In genomic region chr5:150673880-150674621, GRCm38 (mm10) we compare ENCODE assay signal across 8 mouse cellular contexts. TPM values are rescaled to one million over a fixed set of nuclear protein-coding genes. Genes with fewer than 3 reads are reported as not detected.
DNase-seq lines count a peak whose midpoint lies in the region; ATAC-seq and TF ChIP-seq lines count a peak whose summit lies in the region.

No protein-coding gene starts in this region.

- no peak for TF ChIP-seq POLR2A in olfactory bulb, adult 2 months (IDR thresholded peaks at IDR 0.05; ENCODE audit: insufficient read depth, low read depth, low read length)

- peak overlapping the region; percentile 96 for H3K9ac ChIP-seq in kidney, embryonic 14.5 days (ENCODE audit: low read depth, low read length)
- H3K9ac ChIP-seq in hindbrain, postnatal 0 days (replicated peaks; ENCODE audit: low read length) = peak overlapping the region; percentile 93
- H3K9ac ChIP-seq in lung, embryonic 14.5 days = peak overlapping the region; percentile 97

- no peaks in the 10 kb centered on the region for H3K9me3 ChIP-seq in kidney, embryonic 14.5 days (ENCODE audit: control insufficient read depth, low read length)
- H3K9me3 ChIP-seq in hindbrain, postnatal 0 days (ENCODE audit: low read length) = no peaks in the 10 kb centered on the region
- H3K9me3 ChIP-seq in lung, embryonic 14.5 days (ENCODE audit: low read depth, low read length) = no peaks in the 10 kb centered on the region

- DNase-seq in kidney, adult 8-10 months = no peak
- peak; percentile 45 for DNase-seq in R1 (ENCODE audit: low read depth, low spot score)
- DNase-seq in hindbrain, postnatal 0 days (ENCODE audit: low spot score) = peak; percentile 56
- peak; percentile 59 for DNase-seq in lung, embryonic 14.5 days
- DNase-seq in thymus, postnatal 4 days = peak; percentile 76

- WGBS in kidney, embryonic 14.5 days = under 1% methylated on average over 67 of the region's 91 CpGs
- 2% methylated on average over 39 of the region's 91 CpGs for WGBS in hindbrain, postnatal 0 days
- under 1% methylated on average over 74 of the region's 91 CpGs for WGBS in lung, embryonic 14.5 days
- under 1% methylated on average over 83 of the region's 91 CpGs for WGBS in olfactory bulb, adult 2 months

- no peak for TF ChIP-seq CTCF in hindbrain, postnatal 0 days (IDR thresholded peaks at IDR 0.05; ENCODE audit: low read depth)
- no peak for TF ChIP-seq CTCF in lung, embryonic 14.5 days (IDR thresholded peaks at IDR 0.05; ENCODE audit: low read depth)
- TF ChIP-seq CTCF in olfactory bulb, adult 2 months (IDR thresholded peaks at IDR 0.05; ENCODE audit: insufficient read depth, low read depth, low read length) = no peak

- peak overlapping the region; percentile 55 for H3K4me2 ChIP-seq in kidney, embryonic 14.5 days (replicated peaks; ENCODE audit: low read depth, low read length)
- H3K4me2 ChIP-seq in hindbrain, postnatal 0 days (ENCODE audit: low read depth, low read length) = peak overlapping the region; percentile 61
- H3K4me2 ChIP-seq in lung, embryonic 14.5 days = peak overlapping the region; percentile 68

- peak overlapping the region; percentile 90 for H3K27ac ChIP-seq in kidney, embryonic 14.5 days (ENCODE audit: low read depth, low read length)
- peak overlapping the region; percentile 87 for H3K27ac ChIP-seq in hindbrain, postnatal 0 days
- peak overlapping the region; percentile 96 for H3K27ac ChIP-seq in lung, embryonic 14.5 days (ENCODE audit: low read depth)
- H3K27ac ChIP-seq in olfactory bulb, adult 2 months (ENCODE audit: insufficient read depth, low read depth, low read length) = peak overlapping the region; percentile 77; the same call in 1 of the 2 replicates

- H3K4me1 ChIP-seq in kidney, embryonic 14.5 days (ENCODE audit: control insufficient read depth, insufficient read depth, low read length) = peaks cover 12% of the 10 kb centered on the region; the same call in 1 of the 2 replicates
- H3K4me1 ChIP-seq in hindbrain, postnatal 0 days (ENCODE audit: insufficient read depth, low read length) = no peaks in the 10 kb centered on the region
- H3K4me1 ChIP-seq in lung, embryonic 14.5 days (ENCODE audit: insufficient read depth) = peaks cover 15% of the 10 kb centered on the region; the same call in 1 of the 2 replicates
- H3K4me1 ChIP-seq in olfactory bulb, adult 2 months (ENCODE audit: control insufficient read depth, insufficient read depth, low read length) = peaks cover 2% of the 10 kb centered on the region; the same call in 1 of the 2 replicates

- peak; percentile 66 for ATAC-seq in kidney, embryonic 14.5 days (ENCODE audit: low FRiP score, low TSS enrichment)
- peak; percentile 50 for ATAC-seq in erythroblast, adult 5-6 weeks (replicated peaks; ENCODE audit: low FRiP score, poor library complexity, severe bottlenecking)
- peak; percentile 21 for ATAC-seq in hindbrain, postnatal 0 days
- ATAC-seq in lung, embryonic 14.5 days (ENCODE audit: insufficient read depth) = peak; percentile 56

- no peaks in the 10 kb centered on the region for H3K27me3 ChIP-seq in kidney, embryonic 14.5 days (ENCODE audit: control insufficient read depth, insufficient read depth, low read length)
- H3K27me3 ChIP-seq in hindbrain, postnatal 0 days (ENCODE audit: insufficient read depth, low read length) = no peaks in the 10 kb centered on the region
- H3K27me3 ChIP-seq in lung, embryonic 14.5 days (ENCODE audit: insufficient read depth, low read length) = no peaks in the 10 kb centered on the region

- no peaks in the 10 kb centered on the region for H3K36me3 ChIP-seq in kidney, embryonic 14.5 days (ENCODE audit: control insufficient read depth, insufficient read depth, low read length)
- no peaks in the 10 kb centered on the region for H3K36me3 ChIP-seq in hindbrain, postnatal 0 days (ENCODE audit: insufficient read depth, low read length)
- H3K36me3 ChIP-seq in lung, embryonic 14.5 days (ENCODE audit: insufficient read depth) = no peaks in the 10 kb centered on the region

- peak overlapping the region; percentile 87 for H3K4me3 ChIP-seq in kidney, embryonic 14.5 days (ENCODE audit: low read length)
- H3K4me3 ChIP-seq in hindbrain, postnatal 0 days (ENCODE audit: low read length) = peak overlapping the region; percentile 95
- H3K4me3 ChIP-seq in lung, embryonic 14.5 days (ENCODE audit: low read depth, low read length) = peak overlapping the region; percentile 93
- H3K4me3 ChIP-seq in olfactory bulb, adult 2 months (ENCODE audit: insufficient read depth, low read depth, low read length) = peak overlapping the region; percentile 73

RNA-seq across cellular contexts. Expression of gene Pds5b, which starts 0.5 kb away (rescaled TPM):
- 36.1 and 53.6 TPM in 2 replicates for polyA plus RNA-seq in kidney, embryonic 14.5 days (2014; fragmentation: Nextera tagmentation; extraction: Ambion mirVana)
- 9.4 and 23.4 TPM in 2 replicates for total RNA-seq in erythroblast, adult 5-6 weeks (2015; ENCODE audit: low replicate concordance)
- total RNA-seq in erythroblast, adult 5-6 weeks (2017; ENCODE audit: low replicate concordance) = 13.0 and 26.2 TPM in 2 replicates
- 34.5 and 38.5 TPM in 2 replicates for total RNA-seq in hindbrain, postnatal 0 days (2014; rRNA removed)
- polyA plus RNA-seq in hindbrain, postnatal 0 days (2015; fragmentation: Nextera tagmentation; extraction: Ambion mirVana) = 19.4 and 19.8 TPM in 2 replicates
- polyA plus RNA-seq in lung, embryonic 14.5 days (2014; fragmentation: Nextera tagmentation; extraction: Ambion mirVana) = 44.3 and 47.9 TPM in 2 replicates
- 121 and 216 TPM in 2 replicates for polyA plus RNA-seq in olfactory bulb, adult 2 months (2012; ENCODE audit: insufficient read depth, insufficient read length, low replicate concordance, missing spikeins)

RNA-seq across cellular contexts. Expression of gene N4bp2l2, which starts 8.1 kb away (rescaled TPM):
- polyA plus RNA-seq in kidney, embryonic 14.5 days (2014; fragmentation: Nextera tagmentation; extraction: Ambion mirVana) = 44.2 and 49.6 TPM in 2 replicates
- total RNA-seq in erythroblast, adult 5-6 weeks (2015; ENCODE audit: low replicate concordance) = 45.3 and 81.3 TPM in 2 replicates
- 118 and 140 TPM in 2 replicates for total RNA-seq in erythroblast, adult 5-6 weeks (2017; ENCODE audit: low replicate concordance)
- total RNA-seq in hindbrain, postnatal 0 days (2014; rRNA removed) = 27.2 and 37.6 TPM in 2 replicates
- polyA plus RNA-seq in hindbrain, postnatal 0 days (2015; fragmentation: Nextera tagmentation; extraction: Ambion mirVana) = 31.5 and 33.0 TPM in 2 replicates
- 40.1 and 43.6 TPM in 2 replicates for polyA plus RNA-seq in lung, embryonic 14.5 days (2014; fragmentation: Nextera tagmentation; extraction: Ambion mirVana)
- 79.4 TPM in 1 of 2 replicates, not detected in the other for polyA plus RNA-seq in olfactory bulb, adult 2 months (2012; ENCODE audit: insufficient read depth, insufficient read length, low replicate concordance, missing spikeins)

Comparison
In these comparisons a context has a peak if more than half of its experiments do, and no peak if none do; other contexts are left out.
1. DNase-seq: peak in R1 (single experiment), hindbrain, postnatal 0 days (single experiment), lung, embryonic 14.5 days (single experiment) and thymus, postnatal 4 days (single experiment); none in kidney, adult 8-10 months (0 of 2).
2. Peak in every context shown above with its lines, with median percentiles within 50 percentile points of each other: ATAC-seq, H3K27ac ChIP-seq, H3K4me2 ChIP-seq, H3K4me3 ChIP-seq and H3K9ac ChIP-seq.